Mouse (Mus musculus): ENCODE data around the gene Pigq. TPM values are rescaled to one million over a fixed set of nuclear protein-coding genes. Genes with fewer than 3 reads are reported as not detected.

Gene Pigq
- polyA plus RNA-seq, 1 experiment from 2014 or later: 126 TPM

- DNase-seq (no peak), ATAC-seq (ENCODE audit: low read depth) (no peak)
- 90% methylated on average over 14 of the region's 14 CpGs for WGBS (ENCODE audit: insufficient replicate concordance)
- Histone ChIP-seq H3K4me2 (no peak overlapping the region), H3K4me3 (replicated peaks) (no peak overlapping the region), H3K9me3 (replicated peaks) (no peaks in the 10 kb centered on the region), H3K36me3 (peaks cover 45% of the 10 kb centered on the region), H3K9ac (no peak overlapping the region), H3K27ac (peak overlapping the region; percentile 59), H3K4me1 (replicated peaks) (peaks cover 44% of the 10 kb centered on the region), H3K27me3 (peaks cover 16% of the 10 kb centered on the region)
Observed at GRCm38 (mm10) chr17:25957586-25958051, 12.9 kb upstream of the Pigq start.

GRCm38 (mm10) chr17:25956631-25957030, 11.9 kb upstream of the Pigq start:
- Histone ChIP-seq H3K4me1 (replicated peaks) (peaks cover 43% of the 10 kb centered on the region), H3K4me2 (no peak overlapping the region), H3K36me3 (peaks cover 43% of the 10 kb centered on the region), H3K27ac (peak overlapping the region; percentile 2; the same call in 1 of the 2 replicates), H3K9ac (no peak overlapping the region), H3K4me3 (replicated peaks) (no peak overlapping the region), H3K27me3 (peaks cover 26% of the 10 kb centered on the region), H3K9me3 (replicated peaks) (no peaks in the 10 kb centered on the region)
- no peak for DNase-seq
- WGBS (ENCODE audit: insufficient replicate concordance): 79% methylated on average over 7 of the region's 7 CpGs
- no peak for ATAC-seq (ENCODE audit: low read depth)

- ATAC-seq (ENCODE audit: low read depth) (no peak), DNase-seq (no peak)
- Histone ChIP-seq H3K9ac (no peak overlapping the region), H3K9me3 (replicated peaks) (no peaks in the 10 kb centered on the region), H3K36me3 (peaks cover 43% of the 10 kb centered on the region), H3K27ac (peak overlapping the region; percentile 25; the same call in 1 of the 2 replicates), H3K4me1 (replicated peaks) (peaks cover 43% of the 10 kb centered on the region), H3K4me2 (no peak overlapping the region), H3K4me3 (replicated peaks) (no peak overlapping the region), H3K27me3 (peaks cover 30% of the 10 kb centered on the region)
- WGBS (ENCODE audit: insufficient replicate concordance): 78% methylated on average over 7 of the region's 7 CpGs
Observed at GRCm38 (mm10) chr17:25956201-25956600, 11.5 kb upstream of the Pigq start.

GRCm38 (mm10) chr17:25955736-25956135, 11.0 kb upstream of the Pigq start:
- no peak overlapping the region for H3K4me3 ChIP-seq (replicated peaks)
- H3K27ac ChIP-seq: 0 out of 2 replicates have a peak overlapping the region, but pooled peaks have one; percentile 25
- DNase-seq: no peak
- H3K9me3 ChIP-seq (replicated peaks): no peaks in the 10 kb centered on the region
- ATAC-seq (ENCODE audit: low read depth): no peak
- no peak overlapping the region for H3K4me2 ChIP-seq
- peaks cover 35% of the 10 kb centered on the region for H3K27me3 ChIP-seq
- H3K36me3 ChIP-seq: peaks cover 41% of the 10 kb centered on the region
- H3K9ac ChIP-seq: no peak overlapping the region
- H3K4me1 ChIP-seq (replicated peaks): peaks cover 43% of the 10 kb centered on the region
- 49% methylated on average over 3 of the region's 3 CpGs for WGBS (ENCODE audit: insufficient replicate concordance)

GRCm38 (mm10) chr17:25954671-25955070, 9.9 kb upstream of the Pigq start:
- H3K9me3 ChIP-seq (replicated peaks): no peaks in the 10 kb centered on the region
- ATAC-seq (ENCODE audit: low read depth): no peak

GRCm38 (mm10) chr17:25953161-25953560, 8.4 kb upstream of the Pigq start:
- Histone ChIP-seq H3K4me2 (no peak overlapping the region), H3K27ac (no peak overlapping the region), H3K4me3 (replicated peaks) (no peak overlapping the region), H3K9ac (no peak overlapping the region), H3K4me1 (replicated peaks) (peaks cover 39% of the 10 kb centered on the region), H3K9me3 (replicated peaks) (no peaks in the 10 kb centered on the region), H3K36me3 (peaks cover 15% of the 10 kb centered on the region), H3K27me3 (peaks cover 51% of the 10 kb centered on the region)
- ATAC-seq (ENCODE audit: low read depth) (no peak), DNase-seq (no peak)
- WGBS (ENCODE audit: insufficient replicate concordance): 74% methylated on average over 5 of the region's 5 CpGs

More at GRCm38 (mm10) chr17:25954671-25955070, 9.9 kb upstream of the Pigq start:
- no peak for DNase-seq
- H3K4me1 ChIP-seq (replicated peaks): peaks cover 40% of the 10 kb centered on the region
- no peak overlapping the region for H3K4me3 ChIP-seq (replicated peaks)
- WGBS (ENCODE audit: insufficient replicate concordance): 74% methylated on average over 2 of the region's 2 CpGs
- no peak overlapping the region for H3K27ac ChIP-seq
- peaks cover 30% of the 10 kb centered on the region for H3K36me3 ChIP-seq
- H3K4me2 ChIP-seq: no peak overlapping the region
- H3K9ac ChIP-seq: no peak overlapping the region
- H3K27me3 ChIP-seq: peaks cover 45% of the 10 kb centered on the region

- H3K4me2 ChIP-seq: peak within 1 kb of the TSS; percentile 70
- H3K4me3 ChIP-seq (replicated peaks): peak within 1 kb of the TSS; percentile 53
- H3K9ac ChIP-seq: peak within 1 kb of the TSS; percentile 51
- H3K9me3 ChIP-seq (replicated peaks): no peaks in the 10 kb centered on the region
- H3K4me1 ChIP-seq (replicated peaks): peaks cover 50% of the 10 kb centered on the region
- 0 out of 2 replicates have a peak, but pooled peaks cover 3% of the 10 kb centered on the region for H3K36me3 ChIP-seq
- peaks cover 51% of the 10 kb centered on the region for H3K27me3 ChIP-seq
- no peak for DNase-seq
- no peak within 1 kb of the TSS for H3K27ac ChIP-seq
- WGBS (ENCODE audit: insufficient replicate concordance): 2% methylated on average over 58 of the region's 58 CpGs
- no peak for ATAC-seq (ENCODE audit: low read depth)
Observed at GRCm38 (mm10) chr17:25951803-25952623, 7.3 kb upstream of the Pigq start, which contains the start of gene A930017K11Rik. A930017K11Rik (minus strand) TSS chr17:25952565.

- DNase-seq: no peak
- no peak for ATAC-seq (ENCODE audit: low read depth)
- H3K4me1 ChIP-seq (replicated peaks): peaks cover 57% of the 10 kb centered on the region
- no peaks in the 10 kb centered on the region for H3K9me3 ChIP-seq (replicated peaks)
- no peaks in the 10 kb centered on the region for H3K36me3 ChIP-seq
- peak overlapping the region; percentile 51; the same call in 1 of the 2 replicates for H3K9ac ChIP-seq
- peak overlapping the region; percentile 53 for H3K4me3 ChIP-seq (replicated peaks)
- WGBS (ENCODE audit: insufficient replicate concordance): 2% methylated on average over 33 of the region's 33 CpGs
- H3K27me3 ChIP-seq: peaks cover 51% of the 10 kb centered on the region
- peak overlapping the region; percentile 70 for H3K4me2 ChIP-seq
- no peak overlapping the region for H3K27ac ChIP-seq
Observed at GRCm38 (mm10) chr17:25951225-25951802, 6.6 kb upstream of the Pigq start.

GRCm38 (mm10) chr17:25950706-25951105, 6.0 kb upstream of the Pigq start:
- peaks cover 51% of the 10 kb centered on the region for H3K27me3 ChIP-seq
- no peaks in the 10 kb centered on the region for H3K36me3 ChIP-seq
- peaks cover 57% of the 10 kb centered on the region for H3K4me1 ChIP-seq (replicated peaks)
- no peak overlapping the region for H3K9ac ChIP-seq
- no peak for ATAC-seq (ENCODE audit: low read depth)
- no peaks in the 10 kb centered on the region for H3K9me3 ChIP-seq (replicated peaks)
- DNase-seq: no peak
- 10% methylated on average over 3 of the region's 3 CpGs for WGBS (ENCODE audit: insufficient replicate concordance)
- peak overlapping the region; percentile 70 for H3K4me2 ChIP-seq
- H3K4me3 ChIP-seq (replicated peaks): no peak overlapping the region
- H3K27ac ChIP-seq: no peak overlapping the region

- Histone ChIP-seq H3K9me3 (replicated peaks) (no peaks in the 10 kb centered on the region), H3K27ac (no peak overlapping the region), H3K4me3 (replicated peaks) (no peak overlapping the region), H3K36me3 (no peaks in the 10 kb centered on the region), H3K4me1 (replicated peaks) (peaks cover 61% of the 10 kb centered on the region), H3K9ac (no peak overlapping the region), H3K27me3 (peaks cover 51% of the 10 kb centered on the region), H3K4me2 (no peak overlapping the region)
- no peak for DNase-seq
- 67% methylated on average over 5 of the region's 5 CpGs for WGBS (ENCODE audit: insufficient replicate concordance)
- no peak for ATAC-seq (ENCODE audit: low read depth)
Observed at GRCm38 (mm10) chr17:25949981-25950380, 5.2 kb upstream of the Pigq start.

GRCm38 (mm10) chr17:25948051-25948450, 3.3 kb upstream of the Pigq start:
- no peaks in the 10 kb centered on the region for H3K9me3 ChIP-seq (replicated peaks)
- ATAC-seq (ENCODE audit: low read depth) (no peak), DNase-seq (no peak)
- no peaks in the 10 kb centered on the region for H3K36me3 ChIP-seq
- H3K9ac ChIP-seq: peak overlapping the region; percentile 99
- 73% methylated on average over 8 of the region's 8 CpGs for WGBS (ENCODE audit: insufficient replicate concordance)
- peak overlapping the region; percentile 85 for H3K4me2 ChIP-seq
- H3K4me1 ChIP-seq (replicated peaks): peaks cover 80% of the 10 kb centered on the region
- H3K27ac ChIP-seq: peak overlapping the region; percentile 100
- peaks cover 39% of the 10 kb centered on the region for H3K27me3 ChIP-seq
- H3K4me3 ChIP-seq (replicated peaks): no peak overlapping the region

Data from liver, embryonic 13.5 days (tissue).